Mouse (Mus musculus): ENCODE data around the gene Hipk2.
A peak's percentile ranks its signal among the peaks of the same experiment; 100 is the strongest.

The Hipk2 gene

DNA sequence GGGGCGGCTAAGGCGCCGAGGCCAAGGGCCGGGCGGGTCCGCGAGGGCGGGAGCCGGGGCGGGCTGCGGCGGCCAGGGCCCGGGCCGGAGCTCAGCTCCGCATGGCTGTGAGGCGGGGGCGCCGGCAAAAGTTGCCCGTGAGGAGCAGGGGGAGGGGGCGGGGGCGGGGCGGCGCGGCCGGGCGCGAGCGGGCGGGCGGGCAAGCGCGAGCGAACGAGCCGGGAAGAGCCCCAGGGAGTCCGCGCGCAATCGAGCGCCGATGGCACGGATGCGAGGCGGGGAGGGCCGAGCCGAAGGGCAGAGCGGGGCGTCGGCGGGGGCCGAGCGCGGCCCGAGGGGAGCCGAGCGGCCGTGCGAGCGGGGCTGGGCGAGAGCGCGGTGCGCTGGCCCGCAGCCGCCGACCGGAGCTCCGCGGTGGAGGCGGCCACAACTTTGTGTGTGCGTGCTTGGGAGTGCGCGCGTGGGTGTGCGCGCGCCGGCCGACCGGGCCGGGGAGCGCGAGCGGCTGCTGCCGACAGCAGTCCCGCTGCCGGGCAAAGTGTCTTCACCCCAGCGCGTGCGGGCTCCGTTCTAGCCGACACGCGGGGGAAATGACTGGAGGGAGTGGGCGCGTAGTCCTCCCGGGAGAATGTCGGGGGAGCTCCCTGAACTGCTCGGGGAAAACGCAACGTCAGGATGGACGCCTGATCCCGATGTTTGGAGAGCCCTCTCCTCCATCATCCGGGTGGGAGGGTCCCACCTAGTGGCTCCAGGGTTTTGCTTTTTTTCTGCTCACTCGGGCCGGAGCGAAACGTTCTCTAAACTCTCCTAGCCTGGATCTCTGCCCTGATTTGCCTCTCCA lies at the start of gene Hipk2:
TSS of gene Hipk2 (minus strand) at position 95 of the 841 bp plus-strand sequence.
- DNase-seq (ENCODE audit: low spot score), result peak; percentile 72

GRCm38 (mm10) chr6:38925719-38926118 lies 49.8 kb upstream of the Hipk2 start:
- no peak for DNase-seq (ENCODE audit: low spot score)

DNA sequence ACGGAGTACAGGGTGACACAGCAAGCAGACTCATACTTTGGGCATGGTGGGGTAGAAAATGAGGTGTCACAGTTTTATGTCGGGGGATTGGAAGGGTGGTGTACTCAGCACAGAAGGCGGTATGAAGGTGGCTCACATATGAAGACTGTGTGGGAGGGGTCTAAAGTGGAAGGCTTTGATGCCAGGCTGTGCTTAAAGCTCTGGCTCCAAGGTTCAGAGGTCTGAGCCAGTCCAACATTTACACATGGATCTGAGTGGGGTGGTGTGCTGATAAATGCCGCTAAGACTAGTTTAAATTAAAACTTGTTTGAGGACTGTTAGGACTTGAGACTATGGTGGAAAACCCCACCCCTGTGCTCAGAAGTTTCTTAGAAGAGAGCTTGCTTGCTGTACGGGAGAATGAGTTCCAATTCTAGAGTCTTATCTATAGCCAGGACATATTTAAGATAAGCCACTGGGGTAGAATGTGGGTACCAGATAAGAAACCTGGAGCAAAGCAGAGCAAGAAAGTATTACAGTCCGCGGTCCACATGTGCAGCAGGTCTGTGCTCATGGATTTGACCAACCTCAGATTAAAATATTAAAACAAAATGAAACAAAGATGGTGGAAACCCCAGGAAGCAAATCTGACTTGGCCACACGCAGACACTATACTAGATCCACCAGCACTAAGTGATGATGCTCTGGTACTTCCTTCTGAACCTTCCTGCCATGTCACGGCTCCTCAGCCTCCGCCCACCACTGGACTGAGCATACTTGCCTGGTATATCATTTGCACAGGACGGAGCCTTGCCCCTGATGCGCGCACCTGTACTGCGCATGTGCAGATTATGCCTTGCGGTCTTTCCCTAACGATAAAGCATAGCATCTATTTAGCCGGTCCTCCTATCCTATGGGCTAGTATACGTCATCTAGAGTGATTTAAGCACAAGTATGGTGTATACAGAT lies 48.2 kb upstream of the Hipk2 start:
- no peak for DNase-seq (ENCODE audit: low spot score)

GRCm38 (mm10) chr6:38923450-38923849 lies 47.5 kb upstream of the Hipk2 start:
- no peak for DNase-seq (ENCODE audit: low spot score)

DNA sequence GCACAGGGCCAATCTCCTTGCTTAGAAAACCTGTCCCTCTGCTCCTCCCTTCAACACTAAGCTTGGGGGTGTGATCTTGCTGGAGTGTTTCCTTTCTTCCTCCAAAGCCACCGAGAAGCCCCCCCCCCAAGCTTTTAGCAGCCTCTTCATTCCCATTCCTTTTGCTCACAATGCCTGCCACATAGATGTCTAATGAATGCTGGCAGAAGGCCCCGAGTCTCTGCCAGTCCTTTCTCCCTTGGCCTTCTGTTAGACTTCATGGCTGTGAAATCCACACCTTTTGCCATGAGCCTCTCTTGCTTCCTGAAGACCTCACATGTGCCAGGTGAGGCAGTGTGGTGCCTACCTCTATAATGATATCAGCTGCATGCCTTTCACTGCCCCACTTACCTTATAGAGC lies 46.6 kb upstream of the Hipk2 start:
- DNase-seq (ENCODE audit: low spot score), result no peak

- no peak for DNase-seq (ENCODE audit: low spot score)
These were observed 45.8 kb upstream of the Hipk2 start for GRCm38 (mm10) chr6:38921810-38922116.

DNA sequence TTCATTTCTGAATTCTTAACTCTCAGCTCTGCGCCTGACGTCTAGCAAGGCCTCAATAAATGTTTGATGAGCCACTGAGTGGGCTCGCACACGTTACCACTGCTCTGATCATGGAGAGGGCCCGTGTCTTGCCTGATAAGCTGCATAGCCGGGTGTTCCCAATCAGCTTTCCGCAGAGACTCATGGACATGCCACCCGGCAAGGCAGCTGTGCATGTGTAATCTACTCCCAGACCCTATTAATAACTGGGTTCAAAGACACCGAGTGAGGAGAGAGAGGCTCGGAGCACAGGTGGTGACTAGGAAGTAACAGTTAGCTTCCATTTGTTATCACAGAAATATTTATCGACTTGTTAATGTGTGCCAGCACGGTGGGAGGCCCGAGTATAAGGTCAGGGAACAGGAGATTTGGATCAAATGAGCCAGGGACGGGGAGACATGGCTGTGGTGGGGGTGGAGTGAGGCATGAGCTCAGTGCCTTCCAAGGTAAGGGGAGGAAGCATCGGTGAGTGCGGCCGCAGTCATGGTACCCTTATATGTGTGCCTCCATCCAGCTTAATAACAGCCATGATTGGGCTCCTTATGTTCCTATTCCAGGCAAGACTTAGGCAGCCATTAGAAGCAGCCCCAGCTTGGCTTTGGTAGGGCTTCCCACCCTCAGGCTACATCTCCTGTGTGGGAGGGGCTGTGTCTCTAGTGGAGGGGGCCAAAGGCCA lies 45.3 kb upstream of the Hipk2 start:
- no peak for DNase-seq (ENCODE audit: low spot score)

DNA sequence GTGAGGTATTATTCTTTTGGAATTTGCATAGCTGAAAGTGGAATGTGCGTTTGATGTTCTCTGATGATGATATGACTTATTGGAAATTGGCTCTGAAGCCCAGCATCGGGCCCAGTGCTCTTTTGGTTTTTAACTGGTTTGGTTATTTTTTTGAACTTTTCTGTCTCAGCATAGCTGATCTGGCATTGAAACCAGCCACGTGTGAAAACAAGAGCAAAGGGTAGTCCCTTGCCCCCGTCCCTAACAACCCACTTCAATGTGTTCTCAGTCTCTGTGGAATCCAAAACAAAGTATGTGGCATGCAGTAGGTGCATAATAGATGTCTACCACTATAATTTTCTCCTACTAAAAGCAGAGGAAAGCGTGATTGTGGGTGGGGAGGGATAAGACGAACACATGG lies 44.2 kb upstream of the Hipk2 start:
- no peak for DNase-seq (ENCODE audit: low spot score)

- DNase-seq (ENCODE audit: low spot score), result no peak
These were observed 43.3 kb upstream of the Hipk2 start for GRCm38 (mm10) chr6:38919135-38919740.

DNA sequence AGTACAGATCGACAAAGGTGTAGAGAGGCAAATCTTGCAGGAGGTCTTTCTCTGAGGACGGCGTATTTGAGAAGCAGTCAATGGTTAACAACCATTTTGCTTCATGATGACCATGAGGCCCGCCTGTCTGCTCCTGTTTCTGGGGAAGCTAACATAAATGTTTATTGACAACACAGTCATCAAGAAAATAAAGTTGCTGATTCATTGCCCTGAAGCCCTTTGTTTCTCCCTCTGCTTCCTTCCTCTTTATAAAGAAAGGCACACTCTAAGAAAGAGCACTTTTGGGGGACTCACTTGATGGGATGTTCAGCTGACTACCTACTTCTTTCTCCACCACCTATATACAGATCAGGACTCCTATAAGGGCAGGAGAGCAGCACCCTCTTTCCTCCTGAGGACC lies 42.8 kb upstream of the Hipk2 start:
- DNase-seq (ENCODE audit: low spot score), result no peak

- DNase-seq (ENCODE audit: low spot score), result no peak
These were observed 41.5 kb upstream of the Hipk2 start for GRCm38 (mm10) chr6:38917415-38917814.

- no peak for DNase-seq (ENCODE audit: low spot score)
These were observed 40.6 kb upstream of the Hipk2 start for GRCm38 (mm10) chr6:38916571-38916970.

DNA sequence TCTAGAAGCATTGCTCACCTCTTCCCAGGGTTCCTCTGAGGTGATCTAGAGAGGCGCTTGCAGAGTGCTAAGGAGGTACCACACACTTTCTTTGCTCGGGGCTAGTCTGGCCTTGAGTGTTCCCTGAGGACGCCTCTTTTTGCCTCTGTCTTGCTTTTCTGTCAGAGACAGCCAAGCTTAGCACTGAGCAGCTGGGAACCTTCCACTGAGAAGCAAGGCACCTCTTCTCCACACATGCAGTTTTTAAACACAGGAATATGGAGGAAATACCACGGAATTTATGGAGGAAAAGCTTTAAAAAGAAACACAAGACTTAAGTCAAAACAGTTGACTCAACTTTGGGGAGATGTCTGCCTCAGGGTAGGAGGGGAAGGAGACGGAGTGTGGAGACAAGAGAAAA lies 39.8 kb upstream of the Hipk2 start:
- DNase-seq (ENCODE audit: low spot score), result no peak

- DNase-seq (ENCODE audit: low spot score), result no peak
These were observed 38.2 kb upstream of the Hipk2 start for GRCm38 (mm10) chr6:38914181-38914580.

DNA sequence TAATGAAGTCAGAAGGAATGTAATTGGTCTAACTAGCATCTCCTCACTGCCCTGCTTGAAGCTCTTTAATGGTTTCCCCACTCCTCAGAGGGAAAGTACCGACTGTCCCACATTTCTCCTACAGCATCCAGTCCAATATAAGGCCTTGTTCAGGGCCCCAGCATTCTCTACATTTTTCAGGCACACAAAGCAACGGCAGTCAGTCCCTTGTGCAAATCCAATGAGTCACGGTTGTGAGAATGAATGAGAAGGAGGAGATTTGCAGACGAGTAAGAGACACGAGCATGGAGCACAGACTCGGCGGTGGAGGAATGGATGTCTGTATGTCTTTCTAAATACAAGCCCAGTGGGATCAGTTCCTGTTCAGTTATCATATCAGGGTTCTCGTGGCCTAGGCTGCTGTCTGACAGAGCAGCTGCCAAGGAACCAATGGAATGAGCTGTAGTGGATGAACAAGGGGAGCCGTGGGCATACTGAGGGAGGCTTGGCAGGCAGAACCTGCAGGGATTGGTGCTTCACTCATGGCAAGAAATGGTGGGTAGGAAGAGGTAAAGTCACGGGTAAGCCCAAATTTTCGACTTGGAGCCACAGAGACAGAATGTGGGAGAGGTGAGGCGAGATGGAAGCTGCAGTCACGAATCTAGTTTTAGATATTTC lies 37.5 kb upstream of the Hipk2 start:
- no peak for DNase-seq (ENCODE audit: low spot score)

GRCm38 (mm10) chr6:38912845-38913244 lies 36.9 kb upstream of the Hipk2 start:
- DNase-seq (ENCODE audit: low spot score), result no peak

DNA sequence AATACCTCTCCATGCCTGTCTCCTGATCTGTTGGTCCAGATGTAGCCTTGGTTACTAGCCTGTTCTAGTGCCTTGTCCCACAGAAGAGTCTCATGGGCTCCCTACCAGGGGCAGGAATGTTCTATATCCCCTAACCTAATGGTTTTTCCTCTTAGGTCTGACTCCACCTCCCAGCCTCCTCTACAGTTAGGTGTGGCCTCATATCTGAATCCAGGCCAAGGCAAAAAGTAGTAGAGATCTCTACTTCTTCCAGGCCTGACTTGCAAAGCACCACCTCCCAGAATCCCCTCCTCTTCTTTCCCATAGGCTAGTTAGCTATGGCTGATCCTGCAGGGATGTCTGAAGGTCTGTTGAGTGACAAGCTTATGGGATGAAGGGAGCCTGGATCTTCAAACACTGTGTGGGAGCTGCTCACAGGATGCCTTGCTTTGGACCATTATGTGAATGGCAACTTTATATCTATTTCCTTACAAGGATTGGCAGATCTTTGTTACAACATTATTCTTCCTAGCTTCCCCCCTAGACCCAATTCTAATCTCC lies 36.2 kb upstream of the Hipk2 start:
- DNase-seq (ENCODE audit: low spot score), result no peak

- peak; percentile 39 for DNase-seq (ENCODE audit: low spot score)
These were observed 35.0 kb upstream of the Hipk2 start for GRCm38 (mm10) chr6:38910828-38911559.

DNA sequence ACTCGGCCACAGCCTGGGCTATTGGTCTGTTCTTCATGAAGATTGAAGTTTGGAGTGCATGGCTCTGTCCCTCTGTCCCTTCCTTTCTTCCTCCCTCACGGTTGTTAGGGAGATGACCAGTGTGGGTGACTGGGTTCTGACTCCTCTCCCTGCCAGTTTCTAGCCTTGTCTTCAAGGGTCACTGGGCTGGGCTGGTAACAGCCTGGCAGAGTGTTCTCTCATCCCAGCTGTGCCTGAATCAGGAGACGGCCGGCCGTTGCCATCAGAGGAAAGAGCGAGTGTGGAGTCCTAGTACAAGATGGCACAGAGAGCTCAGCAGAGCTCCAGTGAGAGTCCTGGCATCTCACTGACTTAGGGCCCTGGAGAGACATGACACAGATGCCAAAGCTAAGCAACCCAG lies 32.4 kb upstream of the Hipk2 start:
- no peak for DNase-seq (ENCODE audit: low spot score)

- DNase-seq (ENCODE audit: low spot score), result no peak
These were observed 30.0 kb upstream of the Hipk2 start for GRCm38 (mm10) chr6:38906005-38906404.
